Mouse (Mus musculus) MEL (cell line): ENCODE results near the gene Rgs17. TPM values are rescaled to one million over a fixed set of nuclear protein-coding genes. Genes with fewer than 3 reads are reported as not detected.

Source experiments
- DNase-seq: peaks from one replicate; pipeline ENCODE4 v3.0.0; 2011; ENCODE audit warnings: low read depth, low spot score
- H3K27ac ChIP-seq: 2 replicates; pipeline ENCODE4 v1.5.1; 2012; ENCODE audit warnings: low read depth, mild to moderate bottlenecking, control low read depth, low read length, moderate library complexity; ENCODE audit not compliant: control insufficient read depth
- H3K27me3 ChIP-seq, 2 experiments: fragments of 150-350 bp in 1 of 2; sonication (generic) in 1 of 2; 2 replicates each; pipeline ENCODE4 v1.6.1; 2012; ENCODE audit warnings: low read length in 2 of 2, mild to moderate bottlenecking in 2 of 2, improper control_type of control experiment in 1 of 2, moderate library complexity in 1 of 2; ENCODE audit not compliant: insufficient read depth in 2 of 2, control insufficient read depth in 1 of 2
- H3K36me3 ChIP-seq, 2 experiments: 2 replicates each; pipeline ENCODE4 v1.6.1; 2012 to 2014; ENCODE audit warnings: low read length in 2 of 2, improper control_type of control experiment in 1 of 2, inconsistent platforms in 1 of 2, mild to moderate bottlenecking in 1 of 2; ENCODE audit not compliant: insufficient read depth in 2 of 2, control insufficient read depth in 1 of 2
- H3K4me1 ChIP-seq, 2 experiments: fragments of 150-350 bp in 1 of 2; sonication (generic) in 1 of 2; 2 replicates each; pipeline ENCODE4 v1.6.1; 2012; ENCODE audit warnings: low read length in 2 of 2, improper control_type of control experiment in 1 of 2, mild to moderate bottlenecking in 1 of 2; ENCODE audit not compliant: insufficient read depth in 2 of 2, control insufficient read depth in 1 of 2
- H3K4me3 ChIP-seq, 2 experiments: fragments of 150-350 bp in 1 of 2; sonication (generic) in 1 of 2; 2 replicates each; pipeline ENCODE4 v1.5.1; 2012; ENCODE audit warnings: low read depth in 2 of 2, low read length in 2 of 2, mild to moderate bottlenecking in 2 of 2, moderate library complexity in 2 of 2, control low read depth in 1 of 2, improper control_type of control experiment in 1 of 2; ENCODE audit not compliant: control insufficient read depth in 1 of 2, insufficient read depth in 1 of 2
- H3K79me2 ChIP-seq: 2 replicates; pipeline ENCODE4 v1.6.1; 2012; ENCODE audit warnings: mild to moderate bottlenecking, low read length, moderate library complexity; ENCODE audit not compliant: control insufficient read depth, poor library complexity, insufficient read depth
- H3K9ac ChIP-seq: 2 replicates; pipeline ENCODE4 v1.6.1; 2012; ENCODE audit warnings: low read depth, mild to moderate bottlenecking, control low read depth, low read length, moderate library complexity; ENCODE audit not compliant: control insufficient read depth, poor library complexity, severe bottlenecking
- H3K9me3 ChIP-seq: fragments of 150-350 bp; sonication (generic); replicated peaks from 2 replicates; pipeline ENCODE4 v1.6.1; 2012; ENCODE audit warnings: mild to moderate bottlenecking, low read length, improper control_type of control experiment, moderate library complexity; ENCODE audit not compliant: insufficient read depth
- BHLHE40 ChIP-seq: IDR thresholded peaks from 2 replicates; pipeline ENCODE4 v1.6.1; 2012; ENCODE audit warnings: low read depth, mild to moderate bottlenecking, inconsistent platforms, low read length, improper control_type of control experiment, borderline replicate concordance
- CHD1 ChIP-seq: IDR thresholded peaks from 2 replicates; pipeline ENCODE4 v1.6.1; 2012; ENCODE audit warnings: low read depth, mild to moderate bottlenecking, inconsistent platforms, low read length, improper control_type of control experiment
- E2F4 ChIP-seq: IDR thresholded peaks from 2 replicates; pipeline ENCODE4 v1.6.1; 2011; ENCODE audit warnings: low read depth, low read length, improper control_type of control experiment, borderline replicate concordance
- ETS1 ChIP-seq: IDR thresholded peaks from 2 replicates; pipeline ENCODE4 v1.6.1; 2012; ENCODE audit warnings: low read depth, mild to moderate bottlenecking, inconsistent platforms, low read length, improper control_type of control experiment, moderate library complexity
- JUND ChIP-seq: IDR thresholded peaks from 2 replicates; pipeline ENCODE4 v1.6.1; 2011; ENCODE audit warnings: low read depth, mild to moderate bottlenecking, improper control_type of control experiment, low read length
- MAFK ChIP-seq: IDR thresholded peaks from 2 replicates; pipeline ENCODE4 v1.6.1; 2011; ENCODE audit warnings: low read depth, mild to moderate bottlenecking, low read length, improper control_type of control experiment, borderline replicate concordance
- MEF2A ChIP-seq: IDR thresholded peaks from 2 replicates; pipeline ENCODE4 v1.6.1; 2014; ENCODE audit warnings: low read depth, mild to moderate bottlenecking, inconsistent platforms, low read length, improper control_type of control experiment; ENCODE audit not compliant: poor library complexity, insufficient replicate concordance, severe bottlenecking; ENCODE audit errors: extremely low read depth
- MXI1 ChIP-seq: IDR thresholded peaks from 2 replicates; pipeline ENCODE4 v1.6.1; 2011; ENCODE audit warnings: mild to moderate bottlenecking, low read depth, low read length, improper control_type of control experiment
- MYB ChIP-seq: IDR thresholded peaks from 2 replicates; pipeline ENCODE4 v1.6.1; 2011; ENCODE audit warnings: mild to moderate bottlenecking, low read depth, low read length, improper control_type of control experiment
- MYC ChIP-seq: IDR thresholded peaks from 2 replicates; pipeline ENCODE4 v1.6.1; 2011; ENCODE audit warnings: low read depth, mild to moderate bottlenecking, low read length, improper control_type of control experiment, moderate library complexity
- NELFE ChIP-seq: IDR thresholded peaks from 2 replicates; pipeline ENCODE4 v1.6.1; 2011; ENCODE audit warnings: low read depth, low read length, improper control_type of control experiment
- POLR2A ChIP-seq, 2 experiments: IDR thresholded peaks; 2 replicates each; pipeline ENCODE4 v1.6.1; 2011 to 2012; ENCODE audit warnings: low read length in 2 of 2, mild to moderate bottlenecking in 2 of 2, control low read depth in 1 of 2, improper control_type of control experiment in 1 of 2, low read depth in 1 of 2, moderate library complexity in 1 of 2; ENCODE audit not compliant: control insufficient read depth in 1 of 2, insufficient read depth in 1 of 2, poor library complexity in 1 of 2
- POLR2AphosphoS5 ChIP-seq: IDR thresholded peaks from 2 replicates; pipeline ENCODE4 v1.6.1; 2012; ENCODE audit warnings: low read depth, borderline replicate concordance, mild to moderate bottlenecking, inconsistent platforms, low read length, moderate library complexity, mixed read lengths
- RAD21 ChIP-seq: IDR thresholded peaks from 2 replicates; pipeline ENCODE4 v1.6.1; 2011; ENCODE audit warnings: mild to moderate bottlenecking, low read depth, low read length, improper control_type of control experiment
- RCOR1 ChIP-seq: IDR thresholded peaks from 2 replicates; pipeline ENCODE4 v1.6.1; 2012; ENCODE audit warnings: low read depth, mild to moderate bottlenecking, inconsistent platforms, low read length, improper control_type of control experiment
- SIN3A ChIP-seq: IDR thresholded peaks from 2 replicates; pipeline ENCODE4 v1.6.1; 2012; ENCODE audit warnings: low read length, improper control_type of control experiment, inconsistent platforms
- SMC3 ChIP-seq: IDR thresholded peaks from 2 replicates; pipeline ENCODE4 v1.6.1; 2011; ENCODE audit warnings: low read depth, low read length, improper control_type of control experiment
- TBP ChIP-seq: IDR thresholded peaks from 2 replicates; pipeline ENCODE4 v1.8.0; 2011; ENCODE audit warnings: low read depth, low read length, improper control_type of control experiment
- UBTF ChIP-seq: IDR thresholded peaks from 2 replicates; pipeline ENCODE4 v1.6.1; 2012; ENCODE audit warnings: low read depth, mild to moderate bottlenecking, inconsistent platforms, low read length, improper control_type of control experiment, moderate library complexity, borderline replicate concordance; ENCODE audit not compliant: insufficient read depth
- USF2 ChIP-seq, 2 experiments: IDR thresholded peaks; 2 replicates each; pipeline ENCODE4 v1.6.1; 2011 to 2012; ENCODE audit warnings: improper control_type of control experiment in 2 of 2, low read length in 2 of 2, borderline replicate concordance in 1 of 2, inconsistent platforms in 1 of 2, low read depth in 1 of 2, mild to moderate bottlenecking in 1 of 2; ENCODE audit not compliant: insufficient read depth in 1 of 2
- ZMIZ1 ChIP-seq: IDR thresholded peaks from 2 replicates; pipeline ENCODE4 v1.6.1; 2012; ENCODE audit warnings: low read depth, mild to moderate bottlenecking, inconsistent platforms, low read length, improper control_type of control experiment, moderate library complexity
- polyA plus RNA-seq, 2 experiments: library from polyadenylated mRNA; stranded (reverse) in 1 of 2; unstranded in 1 of 2; fragments of >175 nt in 1 of 2; fragments of >200 nt in 1 of 2; gene quantifications; 2 replicates each; pipeline versions ENCODE4 v1.2.1 to v1.2.4; 2012; ENCODE audit warnings: low replicate concordance in 2 of 2, low read depth in 1 of 2; ENCODE audit not compliant: insufficient read length in 2 of 2, insufficient read depth in 1 of 2, missing spikeins in 1 of 2
- total RNA-seq: library from RNA; depleted of rRNA; stranded (reverse); fragments of 300-350 nt; gene quantifications from 2 replicates; pipeline ENCODE4 v1.2.3, GENCODE M21; 2012

Rgs17 gene
- total and polyA plus RNA-seq, 3 experiments: not detected

GRCm38 (mm10) chr10:5805731-5806307, 116.4 kb downstream of the Rgs17 start (continued):
- TF ChIP-seq SMC3 (no peak), MAFK (no peak), E2F4 (peak; percentile 92), JUND (no peak), MXI1 (no peak; the same call in 1 of the 2 replicates), MYB (no peak), ZMIZ1 (0 out of 2 replicates have a peak, but pooled peaks have one; percentile 76), CHD1 (no peak), RAD21 (no peak), POLR2A (IDR thresholded peaks at IDR 0.05; ENCODE audit: control insufficient read depth in 1 of 2, insufficient read depth in 1 of 2, low read depth in 1 of 2, low read length in 2 of 2, poor library complexity in 1 of 2) (peak; percentile 61 to 66), MEF2A (no peak), USF2 (IDR thresholded peaks at IDR 0.05; ENCODE audit: borderline replicate concordance in 1 of 2, insufficient read depth in 1 of 2, low read depth in 1 of 2, low read length in 2 of 2) (peak in 1 of 2 experiments; percentile 61; a peak in 1 of 4 replicates), BHLHE40 (no peak), ETS1 (peak; percentile 45; the same call in 1 of the 2 replicates)

DNA sequence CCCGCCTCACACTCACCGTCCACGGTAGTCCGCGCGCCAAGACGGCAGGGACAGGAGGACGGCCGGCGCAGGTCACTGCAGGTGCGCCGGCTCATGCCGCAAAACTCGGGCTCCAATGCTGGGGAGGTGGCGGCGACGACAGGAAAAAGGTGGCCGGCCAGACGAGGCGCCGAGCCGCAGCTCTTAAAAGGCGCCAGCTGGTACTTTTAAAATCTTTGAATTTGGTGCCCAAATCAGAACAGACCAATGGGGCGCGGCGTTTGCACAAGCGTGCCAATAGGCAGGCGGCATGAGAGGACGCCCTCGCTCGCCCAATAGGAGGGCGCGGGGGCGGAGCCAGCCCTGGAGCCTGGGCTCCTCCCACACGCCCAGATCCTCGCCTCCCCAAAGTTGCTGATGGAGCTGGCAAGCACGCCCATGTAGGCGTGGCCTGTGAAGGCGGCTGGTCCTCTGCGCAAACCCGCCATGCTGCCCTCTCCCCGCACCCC, 116.9 kb downstream of the Rgs17 start, which contains the start of gene Fbxo5:
TSS of gene Fbxo5 (minus strand) at position 358 of the 488 bp plus-strand sequence.
- Histone ChIP-seq H3K4me3 (peak within 1 kb of the TSS; percentile 60 to 89), H3K9ac (peak within 1 kb of the TSS; percentile 96), H3K36me3 (peaks cover 13 to 40% of the 10 kb centered on the region in 2 experiments), H3K79me2 (peaks cover 39% of the 10 kb centered on the region), H3K27me3 (no peaks in the 10 kb centered on the region), H3K4me1 (peaks cover 0 to 17% of the 10 kb centered on the region in 2 experiments; a peak in 2 of 4 replicates), H3K27ac (peak within 1 kb of the TSS; percentile 93), H3K9me3 (no peaks in the 10 kb centered on the region)
- TF ChIP-seq MYB (no peak), E2F4 (peak; percentile 73), SIN3A (peak; percentile 90), MYC (peak; percentile 36; the same call in 1 of the 2 replicates), POLR2AphosphoS5 (no peak; the same call in 1 of the 2 replicates), RCOR1 (no peak; the same call in 1 of the 2 replicates), UBTF (no peak), POLR2A (IDR thresholded peaks at IDR 0.05; ENCODE audit: control insufficient read depth in 1 of 2, insufficient read depth in 1 of 2, low read depth in 1 of 2, low read length in 2 of 2, poor library complexity in 1 of 2) (peak; percentile 78 to 79), ETS1 (0 out of 2 replicates have a peak, but pooled peaks have one; percentile 29), TBP (peak; percentile 88), USF2 (IDR thresholded peaks at IDR 0.05; ENCODE audit: borderline replicate concordance in 1 of 2, insufficient read depth in 1 of 2, low read depth in 1 of 2, low read length in 2 of 2) (no peak), NELFE (peak; percentile 62), ZMIZ1 (peak; percentile 62), MXI1 (no peak; the same call in none of the 2 replicates)
- peak; percentile 98 for DNase-seq
